Mouse (Mus musculus) heart, embryonic 13.5 days (tissue): ENCODE data around the gene Papola. TPM values are rescaled to one million over a fixed set of nuclear protein-coding genes. Genes with fewer than 3 reads are reported as not detected.
A peak's percentile ranks its signal among the peaks of the same experiment; 100 is the strongest.
"Not testable (repeated sequence)": the region's sequence is repeated elsewhere in the genome, so short reads cannot be mapped to it uniquely, and the experiment has no call there.

Experiments used
- ATAC-seq: fragments of 200-750 bp; cut with Nextera tagmentation; 2 replicates; pipeline ENCODE4 v1.8.0; 2017; ENCODE audit warnings: moderate TSS enrichment; ENCODE audit not compliant: insufficient number of reproducible peaks, low FRiP score, low TSS enrichment; ENCODE audit errors: extremely low read depth
- H3K27ac ChIP-seq: fragments of 300-500 bp; sonication (generic); replicated peaks from 2 replicates; pipeline ENCODE4 v1.5.1; 2015; ENCODE audit warnings: moderate library complexity, mild to moderate bottlenecking, inconsistent platforms
- H3K27me3 ChIP-seq: fragments of 300-500 bp; sonication (generic); replicated peaks from 2 replicates; pipeline ENCODE4 v1.6.1; 2015; ENCODE audit warnings: mild to moderate bottlenecking, inconsistent platforms
- H3K36me3 ChIP-seq: fragments of 300-500 bp; sonication (generic); 2 replicates; pipeline ENCODE4 v1.6.1; 2015; ENCODE audit warnings: mild to moderate bottlenecking, inconsistent platforms
- H3K4me1 ChIP-seq: fragments of 300-500 bp; sonication (generic); 2 replicates; pipeline ENCODE4 v1.6.1; 2015; ENCODE audit warnings: inconsistent platforms
- H3K4me2 ChIP-seq: fragments of 300-500 bp; sonication (generic); 2 replicates; pipeline ENCODE4 v1.6.1; 2015; ENCODE audit warnings: inconsistent platforms, mild to moderate bottlenecking, moderate library complexity
- H3K4me3 ChIP-seq: fragments of 300-500 bp; sonication (generic); 2 replicates; pipeline ENCODE4 v1.5.1; 2015; ENCODE audit warnings: moderate library complexity, mild to moderate bottlenecking, inconsistent platforms
- H3K9ac ChIP-seq: fragments of 300-500 bp; sonication (generic); 2 replicates; pipeline ENCODE4 v1.6.1; 2015; ENCODE audit warnings: inconsistent platforms, mild to moderate bottlenecking, moderate library complexity
- H3K9me3 ChIP-seq: fragments of 300-500 bp; sonication (generic); 2 replicates; pipeline ENCODE4 v1.6.1; 2016; ENCODE audit warnings: inconsistent platforms
- WGBS: fragments of 180-500 bp; shearing (Covaris S2); methylation state at CpG from one replicate; pipeline ENCODE4 v1.1.7; 2015; ENCODE audit warnings: mixed read lengths; 5-methylcytosine and 5-hydroxymethylcytosine counted together
- polyA plus RNA-seq: library from polyadenylated mRNA; unstranded; fragments of >200 nt; fragmentation: Nextera tagmentation; extraction: Ambion mirVana; gene quantifications from 2 replicates; pipeline ENCODE4 v1.2.1, GENCODE M21; 2015

Gene Papola
- polyA plus RNA-seq, 1 experiment from 2014 or later, result 134 TPM

GRCm38 (mm10) chr12:105839096-105839495, 54.6 kb downstream of the Papola start:
- Histone ChIP-seq H3K9me3 (no peaks in the 10 kb centered on the region), H3K27ac (no peak overlapping the region), H3K9ac (no peak overlapping the region), H3K27me3 (no peaks in the 10 kb centered on the region), H3K4me3 (no peak overlapping the region), H3K4me2 (no peak overlapping the region), H3K4me1 (peaks cover 17% of the 10 kb centered on the region), H3K36me3 (peaks cover 75% of the 10 kb centered on the region)
- WGBS, result 79% methylated on average over 4 of the region's 4 CpGs
- no peak for ATAC-seq

- H3K4me3 ChIP-seq, H3K9ac ChIP-seq, H3K27ac ChIP-seq, H3K4me2 ChIP-seq, ATAC-seq, H3K27me3 ChIP-seq, H3K9me3 ChIP-seq: not testable (repeated sequence)
- 86% methylated on average over 8 of the region's 8 CpGs for WGBS
- Histone ChIP-seq H3K36me3 (peaks cover 71% of the 10 kb centered on the region), H3K4me1 (peaks cover 11% of the 10 kb centered on the region)
These were observed 56.1 kb downstream of the Papola start for GRCm38 (mm10) chr12:105840545-105840944.

- peaks cover 55% of the 10 kb centered on the region for H3K36me3 ChIP-seq
- H3K9ac ChIP-seq, result 0 out of 2 replicates have a peak overlapping the region, but pooled peaks have one; percentile 12
- H3K4me1 ChIP-seq, result peaks cover 12% of the 10 kb centered on the region
- no peak overlapping the region for H3K27ac ChIP-seq
- H3K27me3 ChIP-seq, result no peaks in the 10 kb centered on the region
- H3K9me3 ChIP-seq, result no peaks in the 10 kb centered on the region
- no peak overlapping the region for H3K4me2 ChIP-seq
- no peak overlapping the region for H3K4me3 ChIP-seq
- ATAC-seq, result no peak
- WGBS, result 44% methylated on average over 12 of the region's 12 CpGs
These were observed 58.9 kb downstream of the Papola start for GRCm38 (mm10) chr12:105843243-105844005.

- H3K27me3 ChIP-seq, result no peaks in the 10 kb centered on the region
- no peak overlapping the region for H3K9ac ChIP-seq
- peaks cover 22% of the 10 kb centered on the region for H3K4me1 ChIP-seq
- 91% methylated on average over 4 of the region's 4 CpGs for WGBS
- H3K27ac ChIP-seq, result no peak overlapping the region
- ATAC-seq, result no peak
- no peak overlapping the region for H3K4me3 ChIP-seq
- H3K36me3 ChIP-seq, result peaks cover 45% of the 10 kb centered on the region
- no peaks in the 10 kb centered on the region for H3K9me3 ChIP-seq
- H3K4me2 ChIP-seq, result no peak overlapping the region
These were observed 59.9 kb downstream of the Papola start for GRCm38 (mm10) chr12:105844406-105844805.

GRCm38 (mm10) chr12:105849102-105849501, 64.6 kb downstream of the Papola start:
- H3K4me3 ChIP-seq, result no peak overlapping the region
- ATAC-seq, result no peak
- H3K36me3 ChIP-seq, result peaks cover 16% of the 10 kb centered on the region; the same call in 1 of the 2 replicates
- H3K9me3 ChIP-seq, result no peaks in the 10 kb centered on the region
- 38% methylated on average over 8 of the region's 8 CpGs for WGBS
- no peaks in the 10 kb centered on the region for H3K27me3 ChIP-seq
- H3K27ac ChIP-seq, result no peak overlapping the region
- no peak overlapping the region for H3K4me2 ChIP-seq
- peaks cover 13% of the 10 kb centered on the region for H3K4me1 ChIP-seq
- no peak overlapping the region for H3K9ac ChIP-seq

GRCm38 (mm10) chr12:105850675-105851074, 66.2 kb downstream of the Papola start:
- Histone ChIP-seq H3K9ac (no peak overlapping the region), H3K36me3 (peaks cover 6% of the 10 kb centered on the region; the same call in 1 of the 2 replicates), H3K27ac (no peak overlapping the region), H3K4me2 (no peak overlapping the region), H3K9me3 (no peaks in the 10 kb centered on the region), H3K4me3 (no peak overlapping the region), H3K27me3 (no peaks in the 10 kb centered on the region), H3K4me1 (peaks cover 13% of the 10 kb centered on the region)
- ATAC-seq, result no peak
- 75% methylated on average over 9 of the region's 9 CpGs for WGBS

- H3K9me3 ChIP-seq, result no peaks in the 10 kb centered on the region
- 69% methylated on average over 7 of the region's 7 CpGs for WGBS
These were observed 68.3 kb downstream of the Papola start for GRCm38 (mm10) chr12:105852798-105853197.

GRCm38 (mm10) chr12:105854639-105855038, 70.1 kb downstream of the Papola start:
- no peak overlapping the region for H3K4me3 ChIP-seq
- H3K27me3 ChIP-seq, result no peaks in the 10 kb centered on the region
- 21% methylated on average over 6 of the region's 6 CpGs for WGBS
- H3K4me1 ChIP-seq, result no peaks in the 10 kb centered on the region
- no peak for ATAC-seq
- H3K9me3 ChIP-seq, result no peaks in the 10 kb centered on the region
- H3K9ac ChIP-seq, result no peak overlapping the region
- no peaks in the 10 kb centered on the region for H3K36me3 ChIP-seq
- H3K27ac ChIP-seq, result no peak overlapping the region
- H3K4me2 ChIP-seq, result no peak overlapping the region

More at GRCm38 (mm10) chr12:105852798-105853197, 68.3 kb downstream of the Papola start:
- no peak for ATAC-seq
- Histone ChIP-seq H3K27ac (no peak overlapping the region), H3K27me3 (no peaks in the 10 kb centered on the region), H3K9ac (no peak overlapping the region), H3K4me3 (no peak overlapping the region), H3K4me2 (no peak overlapping the region), H3K4me1 (peaks cover 13% of the 10 kb centered on the region), H3K36me3 (no peaks in the 10 kb centered on the region)

GRCm38 (mm10) chr12:105857902-105858640, 73.6 kb downstream of the Papola start:
- Histone ChIP-seq H3K4me2 (no peak overlapping the region), H3K9ac (no peak overlapping the region), H3K4me3 (no peak overlapping the region), H3K9me3 (no peaks in the 10 kb centered on the region), H3K27ac (no peak overlapping the region), H3K36me3 (peaks cover 4% of the 10 kb centered on the region; the same call in 1 of the 2 replicates), H3K4me1 (no peaks in the 10 kb centered on the region), H3K27me3 (no peaks in the 10 kb centered on the region)
- no peak for ATAC-seq
- 56% methylated on average over 5 of the region's 5 CpGs for WGBS

GRCm38 (mm10) chr12:105862072-105862471, 77.6 kb downstream of the Papola start:
- H3K27me3 ChIP-seq, result no peaks in the 10 kb centered on the region
- no peak overlapping the region for H3K9ac ChIP-seq
- no peak overlapping the region for H3K4me3 ChIP-seq
- ATAC-seq, result no peak
- H3K27ac ChIP-seq, result no peak overlapping the region
- peaks cover 4% of the 10 kb centered on the region; the same call in 1 of the 2 replicates for H3K36me3 ChIP-seq
- no peak overlapping the region for H3K4me2 ChIP-seq
- WGBS, result 70% methylated on average over 6 of the region's 6 CpGs
- H3K4me1 ChIP-seq, result no peaks in the 10 kb centered on the region
- peaks cover 6% of the 10 kb centered on the region for H3K9me3 ChIP-seq

GRCm38 (mm10) chr12:105862607-105863006, 78.1 kb downstream of the Papola start:
- ATAC-seq, result no peak
- Histone ChIP-seq H3K36me3 (peaks cover 4% of the 10 kb centered on the region; the same call in 1 of the 2 replicates), H3K4me2 (no peak overlapping the region), H3K27me3 (no peaks in the 10 kb centered on the region), H3K9me3 (peaks cover 6% of the 10 kb centered on the region), H3K27ac (no peak overlapping the region), H3K9ac (no peak overlapping the region), H3K4me3 (no peak overlapping the region), H3K4me1 (no peaks in the 10 kb centered on the region)
- WGBS, result 74% methylated on average over 22 of the region's 22 CpGs
